Mouse (Mus musculus): ENCODE measurements around the gene Rasal3. TPM values are rescaled to one million over a fixed set of nuclear protein-coding genes. Genes with fewer than 3 reads are reported as not detected.

The Rasal3 gene
- 2.1 TPM in 2 replicates for polyA plus RNA-seq (2015; fragmentation: Nextera tagmentation; extraction: Ambion mirVana)

DNA sequence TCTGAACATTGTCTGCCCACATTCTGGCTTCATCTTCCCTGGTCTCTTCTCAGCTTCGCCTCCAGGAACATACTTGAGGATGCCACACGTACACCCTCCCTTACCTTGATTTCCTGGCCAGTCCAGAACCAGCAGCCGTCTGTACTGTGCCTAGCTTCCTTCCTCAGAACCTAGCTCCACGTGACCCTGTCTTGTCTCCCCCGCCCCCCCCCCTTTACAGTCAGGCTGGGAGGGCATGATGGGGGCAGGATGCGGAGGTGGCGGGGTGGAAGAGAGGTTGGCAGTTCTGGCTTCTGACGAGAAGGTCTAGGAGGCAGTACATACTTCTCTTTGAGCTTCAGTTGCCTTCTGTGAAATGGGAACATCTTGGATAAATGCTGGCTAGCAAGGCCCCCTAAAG, at the start of gene Rasal3:
TSS of gene Rasal3 (minus strand) at position 167 of the 400 bp plus-strand sequence.
- H3K4me2 ChIP-seq = no peak within 1 kb of the TSS
- no peaks in the 10 kb centered on the region for H3K36me3 ChIP-seq
- no peak for ATAC-seq (ENCODE audit: insufficient read depth, low FRiP score, low read depth)
- H3K4me1 ChIP-seq = no peaks in the 10 kb centered on the region
- H3K9ac ChIP-seq = no peak within 1 kb of the TSS
- 66% methylated on average over 8 of the region's 8 CpGs for WGBS
- H3K4me3 ChIP-seq (replicated peaks) = 0 out of 2 replicates have a peak within 1 kb of the TSS, but pooled peaks have one; percentile 2
- no peak within 1 kb of the TSS for H3K27ac ChIP-seq
- peaks cover 8% of the 10 kb centered on the region; the same call in 1 of the 2 replicates for H3K27me3 ChIP-seq (replicated peaks)
- H3K9me3 ChIP-seq = no peaks in the 10 kb centered on the region

DNA sequence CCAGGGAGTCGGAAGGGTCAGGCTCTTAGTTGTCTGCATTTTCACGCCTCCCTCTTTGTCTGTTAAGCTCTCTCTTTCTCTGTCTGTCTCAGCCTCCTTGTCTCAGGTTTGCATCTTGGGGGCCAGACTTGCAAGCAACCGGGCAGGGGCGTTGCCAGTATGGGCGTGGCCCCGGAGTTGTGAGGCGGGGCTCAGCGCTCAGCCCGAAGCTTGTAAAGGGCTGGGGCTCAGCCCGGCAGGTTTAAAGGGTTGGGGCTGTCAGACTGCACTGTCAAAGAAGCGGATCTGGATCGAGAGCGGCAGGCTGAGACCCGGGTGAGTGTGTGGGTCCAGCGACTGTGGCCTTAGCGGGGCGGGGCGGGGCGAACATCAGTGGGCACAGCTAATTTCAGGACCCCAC, 49.1 kb upstream of the Rasal3 start, which contains the start of gene Cyp4f39:
TSS of gene Cyp4f39 (plus strand) at position 242 of the 400 bp plus-strand sequence.
- Histone ChIP-seq H3K4me3 (replicated peaks) (peak within 1 kb of the TSS; percentile 29), H3K4me1 (0 out of 2 replicates have a peak, but pooled peaks cover 6% of the 10 kb centered on the region), H3K4me2 (peak within 1 kb of the TSS; percentile 57), H3K27me3 (replicated peaks) (no peaks in the 10 kb centered on the region; the same call in 1 of the 2 replicates), H3K9me3 (no peaks in the 10 kb centered on the region), H3K36me3 (no peaks in the 10 kb centered on the region), H3K27ac (no peak within 1 kb of the TSS), H3K9ac (no peak within 1 kb of the TSS)
- ATAC-seq (ENCODE audit: insufficient read depth, low FRiP score, low read depth) = peak; percentile 71
- WGBS = 1% methylated on average over 19 of the region's 19 CpGs

DNA sequence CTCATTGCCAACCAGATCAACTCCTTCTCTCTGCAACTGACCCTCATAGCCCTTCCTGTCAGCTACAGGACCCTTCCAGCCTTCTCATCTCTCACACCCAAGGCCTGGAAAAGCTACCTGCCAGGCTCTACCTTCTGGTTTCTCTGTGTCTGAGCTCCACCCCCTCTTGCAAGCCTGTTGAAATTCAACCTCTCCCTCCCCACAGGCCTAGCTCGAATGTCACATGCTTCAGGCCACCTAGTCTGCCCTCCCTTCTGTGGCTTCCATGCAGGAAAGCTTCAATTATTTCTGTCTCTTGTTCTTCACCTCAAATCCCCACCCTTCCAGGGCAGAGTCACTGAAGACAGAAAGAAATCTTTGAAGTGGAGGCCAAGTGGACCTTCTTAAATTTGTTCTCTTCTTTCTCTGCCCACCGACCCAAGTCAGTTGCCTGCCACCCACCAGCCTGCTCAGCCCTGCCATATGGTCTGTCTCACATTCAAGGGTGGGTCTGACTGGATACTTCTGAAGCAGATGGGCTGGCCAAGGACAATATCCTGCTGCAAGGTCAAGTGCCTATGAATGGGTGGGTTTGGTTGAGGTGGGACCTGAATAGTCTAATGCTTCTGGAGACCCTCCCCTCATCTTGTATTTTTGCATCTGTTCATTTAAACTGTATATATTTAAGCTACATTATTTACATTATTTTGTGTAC, 47.6 kb upstream of the Rasal3 start:
- no peak overlapping the region for H3K9ac ChIP-seq
- H3K36me3 ChIP-seq = no peaks in the 10 kb centered on the region
- H3K9me3 ChIP-seq = no peaks in the 10 kb centered on the region
- no peak for ATAC-seq (ENCODE audit: insufficient read depth, low FRiP score, low read depth)
- no peaks in the 10 kb centered on the region; the same call in 1 of the 2 replicates for H3K27me3 ChIP-seq (replicated peaks)
- H3K4me1 ChIP-seq = 0 out of 2 replicates have a peak, but pooled peaks cover 6% of the 10 kb centered on the region
- H3K27ac ChIP-seq = no peak overlapping the region
- no peak overlapping the region for H3K4me3 ChIP-seq (replicated peaks)
- WGBS = 35% methylated on average over 2 of the region's 2 CpGs
- H3K4me2 ChIP-seq = no peak overlapping the region

DNA sequence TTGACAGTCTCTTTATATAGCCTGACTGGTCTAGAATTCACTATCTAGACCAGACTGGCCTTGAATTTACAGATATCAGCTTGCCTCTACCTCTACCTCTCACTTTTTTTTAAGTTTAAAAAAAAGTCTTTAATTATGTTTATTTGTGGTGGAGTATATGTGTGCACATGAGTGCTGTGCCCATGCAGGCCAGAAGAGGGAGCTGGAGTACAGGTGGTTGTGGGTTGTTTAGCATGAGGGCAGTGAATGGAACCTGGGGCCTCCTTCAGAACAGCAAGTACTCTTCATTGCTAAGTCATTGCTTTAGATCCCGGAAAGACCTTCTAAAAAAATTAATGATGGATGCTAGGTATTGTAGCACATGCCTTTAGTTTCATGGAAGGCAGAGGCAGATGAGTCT, 45.7 kb upstream of the Rasal3 start:
- H3K27ac ChIP-seq = no peak overlapping the region
- no peak overlapping the region for H3K4me2 ChIP-seq
- no peak overlapping the region for H3K9ac ChIP-seq
- no peak for ATAC-seq (ENCODE audit: insufficient read depth, low FRiP score, low read depth)
- H3K9me3 ChIP-seq = no peaks in the 10 kb centered on the region
- no peaks in the 10 kb centered on the region; the same call in 1 of the 2 replicates for H3K27me3 ChIP-seq (replicated peaks)
- no peaks in the 10 kb centered on the region for H3K36me3 ChIP-seq
- 0 out of 2 replicates have a peak, but pooled peaks cover 6% of the 10 kb centered on the region for H3K4me1 ChIP-seq
- H3K4me3 ChIP-seq (replicated peaks) = no peak overlapping the region
- WGBS = 89% methylated on average over 1 of the region's 1 CpGs

DNA sequence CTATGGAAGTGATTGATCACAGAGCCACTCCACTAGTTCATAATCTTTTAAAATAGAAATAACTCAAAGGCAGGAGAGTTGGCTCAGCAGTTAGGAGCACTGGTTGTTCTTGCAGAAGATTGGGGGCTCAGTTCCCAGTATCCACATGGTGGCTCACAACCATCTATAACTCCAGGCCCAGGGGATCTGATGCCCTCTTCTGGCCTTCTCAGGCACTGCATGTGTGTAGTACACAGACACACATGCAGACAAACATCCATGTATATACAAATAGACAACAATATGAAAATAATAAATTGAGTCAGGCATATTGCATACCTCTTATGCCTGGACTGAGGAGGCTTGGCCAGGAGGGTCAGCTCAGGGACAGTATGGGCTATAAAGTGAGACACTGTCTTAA, 43.8 kb upstream of the Rasal3 start:
- Histone ChIP-seq H3K9ac (no peak overlapping the region), H3K27ac (no peak overlapping the region), H3K4me2 (no peak overlapping the region), H3K4me1 (0 out of 2 replicates have a peak, but pooled peaks cover under 1% of the 10 kb centered on the region), H3K27me3 (replicated peaks) (no peaks in the 10 kb centered on the region), H3K4me3 (replicated peaks) (no peak overlapping the region), H3K9me3 (no peaks in the 10 kb centered on the region), H3K36me3 (no peaks in the 10 kb centered on the region)
- ATAC-seq (ENCODE audit: insufficient read depth, low FRiP score, low read depth) = no peak

DNA sequence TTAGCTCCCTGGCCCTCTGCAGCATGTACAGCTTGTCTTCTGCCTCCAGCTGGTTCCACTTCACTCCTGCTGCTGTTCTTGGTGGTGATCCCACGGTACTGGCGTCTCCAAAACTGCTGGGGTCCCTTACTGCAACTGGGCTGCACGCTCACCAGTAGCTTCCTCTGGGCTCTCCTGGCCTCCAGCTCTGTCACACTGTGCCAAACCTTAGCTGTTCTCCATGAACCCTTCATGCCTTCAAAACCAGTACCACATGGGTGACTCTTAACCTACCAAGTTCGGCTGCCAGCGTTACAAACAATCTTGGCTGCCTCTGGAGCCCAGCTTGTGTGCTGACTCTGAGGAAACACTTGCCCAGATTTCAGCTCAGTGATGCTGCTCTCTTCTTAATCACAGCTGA, 41.6 kb upstream of the Rasal3 start:
- 76% methylated on average over 5 of the region's 5 CpGs for WGBS
- H3K4me1 ChIP-seq = no peaks in the 10 kb centered on the region
- no peaks in the 10 kb centered on the region for H3K36me3 ChIP-seq
- no peak overlapping the region for H3K27ac ChIP-seq
- H3K4me3 ChIP-seq (replicated peaks) = no peak overlapping the region
- ATAC-seq (ENCODE audit: insufficient read depth, low FRiP score, low read depth) = no peak
- no peak overlapping the region for H3K9ac ChIP-seq
- no peaks in the 10 kb centered on the region for H3K27me3 ChIP-seq (replicated peaks)
- H3K4me2 ChIP-seq = no peak overlapping the region
- no peaks in the 10 kb centered on the region for H3K9me3 ChIP-seq

DNA sequence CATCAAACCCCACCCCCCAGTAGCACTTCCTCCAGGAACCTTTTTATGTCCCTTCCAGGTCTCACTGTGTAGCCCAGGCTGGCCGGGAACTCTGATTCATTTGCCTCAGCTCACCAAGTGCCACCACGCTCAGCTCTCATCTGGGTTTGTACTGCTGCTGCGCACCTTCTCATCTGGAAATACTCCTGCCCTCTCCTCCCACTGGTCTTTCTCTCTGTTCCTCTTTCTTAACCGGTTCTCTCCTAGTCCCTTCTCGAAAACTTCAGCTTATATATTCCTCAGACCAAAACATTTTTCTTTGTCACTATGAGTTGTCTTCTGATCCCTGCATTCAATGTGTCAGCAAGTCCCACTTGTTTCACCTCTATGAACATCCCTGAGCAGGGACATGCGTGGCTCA, 39.9 kb upstream of the Rasal3 start:
- Histone ChIP-seq H3K4me2 (no peak overlapping the region), H3K27ac (no peak overlapping the region), H3K36me3 (no peaks in the 10 kb centered on the region), H3K9me3 (no peaks in the 10 kb centered on the region), H3K4me1 (no peaks in the 10 kb centered on the region), H3K9ac (no peak overlapping the region), H3K4me3 (replicated peaks) (no peak overlapping the region), H3K27me3 (replicated peaks) (no peaks in the 10 kb centered on the region)
- ATAC-seq (ENCODE audit: insufficient read depth, low FRiP score, low read depth) = no peak
- WGBS = 69% methylated on average over 6 of the region's 6 CpGs

DNA sequence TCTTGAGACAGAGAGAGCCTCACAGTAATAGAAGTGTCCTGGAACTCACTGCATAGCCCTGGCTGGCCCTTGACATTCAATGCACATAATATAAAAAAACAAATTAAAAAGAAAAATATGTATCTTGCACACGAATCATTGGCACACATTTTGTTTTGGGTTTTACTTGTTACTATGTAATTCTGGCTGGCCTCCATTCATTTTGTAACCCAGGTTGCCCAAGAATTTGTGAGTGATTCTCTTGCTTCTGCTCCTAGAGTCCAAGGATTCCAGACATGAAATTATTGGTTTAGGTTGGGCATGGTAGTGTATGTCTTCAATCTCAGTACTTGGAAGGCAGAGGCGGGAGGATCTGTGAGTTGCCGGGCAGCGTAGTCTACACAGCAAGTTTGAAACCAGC, 33.7 kb upstream of the Rasal3 start:
- Histone ChIP-seq H3K36me3 (no peaks in the 10 kb centered on the region), H3K9me3 (no peaks in the 10 kb centered on the region), H3K9ac (no peak overlapping the region), H3K4me3 (replicated peaks) (no peak overlapping the region), H3K27me3 (replicated peaks) (no peaks in the 10 kb centered on the region), H3K4me2 (no peak overlapping the region), H3K27ac (no peak overlapping the region), H3K4me1 (no peaks in the 10 kb centered on the region)
- 92% methylated on average over 4 of the region's 4 CpGs for WGBS
- no peak for ATAC-seq (ENCODE audit: insufficient read depth, low FRiP score, low read depth)

DNA sequence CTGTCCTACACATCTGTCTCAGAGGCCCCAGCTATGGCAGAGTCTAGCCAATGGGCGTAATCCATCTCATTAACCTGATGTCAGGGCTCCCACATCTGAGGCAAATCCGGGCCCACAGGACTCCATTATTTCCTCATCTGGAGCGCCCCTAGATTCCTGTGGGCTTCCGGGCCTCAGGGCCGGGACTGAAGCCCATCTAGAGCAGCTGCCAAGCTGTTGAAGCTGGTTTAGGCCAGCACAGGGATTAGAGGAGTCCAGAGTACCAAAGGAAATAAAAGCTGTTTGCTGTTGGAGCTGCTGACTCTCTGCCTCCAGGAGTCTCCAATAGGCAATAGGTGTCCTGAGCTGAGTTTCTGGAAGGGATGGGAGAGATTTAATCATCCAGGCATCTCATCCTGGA, 31.8 kb upstream of the Rasal3 start:
- Histone ChIP-seq H3K27ac (no peak overlapping the region), H3K9ac (no peak overlapping the region), H3K4me3 (replicated peaks) (no peak overlapping the region), H3K9me3 (no peaks in the 10 kb centered on the region), H3K4me1 (no peaks in the 10 kb centered on the region), H3K4me2 (no peak overlapping the region), H3K36me3 (no peaks in the 10 kb centered on the region), H3K27me3 (replicated peaks) (no peaks in the 10 kb centered on the region)
- 74% methylated on average over 5 of the region's 5 CpGs for WGBS
- no peak for ATAC-seq (ENCODE audit: insufficient read depth, low FRiP score, low read depth)

DNA sequence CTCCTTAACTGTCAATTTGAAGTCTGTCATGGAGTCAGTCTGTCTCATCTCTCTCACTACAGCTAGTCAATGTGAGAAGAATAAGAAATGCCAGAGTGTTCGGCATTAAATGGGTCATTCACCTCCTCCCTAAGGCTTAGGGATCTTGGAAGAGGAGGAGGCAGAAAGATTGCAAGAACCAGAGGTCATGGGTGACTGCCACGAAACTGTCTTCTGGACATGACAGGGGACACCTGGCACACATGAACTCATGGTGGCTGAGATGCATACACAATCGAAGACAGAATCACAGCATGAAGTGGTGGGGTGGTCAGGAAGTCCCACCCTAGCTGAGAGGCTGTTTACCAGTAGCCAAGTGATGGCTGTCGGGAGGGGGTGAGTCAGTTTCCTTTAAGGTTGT, 30.9 kb upstream of the Rasal3 start:
- no peaks in the 10 kb centered on the region for H3K9me3 ChIP-seq
- ATAC-seq (ENCODE audit: insufficient read depth, low FRiP score, low read depth) = no peak
- H3K27me3 ChIP-seq (replicated peaks) = no peaks in the 10 kb centered on the region
- no peak overlapping the region for H3K27ac ChIP-seq
- WGBS = 55% methylated on average over 4 of the region's 4 CpGs
- no peaks in the 10 kb centered on the region for H3K4me1 ChIP-seq
- H3K36me3 ChIP-seq = no peaks in the 10 kb centered on the region
- no peak overlapping the region for H3K4me2 ChIP-seq
- no peak overlapping the region for H3K9ac ChIP-seq
- H3K4me3 ChIP-seq (replicated peaks) = no peak overlapping the region

DNA sequence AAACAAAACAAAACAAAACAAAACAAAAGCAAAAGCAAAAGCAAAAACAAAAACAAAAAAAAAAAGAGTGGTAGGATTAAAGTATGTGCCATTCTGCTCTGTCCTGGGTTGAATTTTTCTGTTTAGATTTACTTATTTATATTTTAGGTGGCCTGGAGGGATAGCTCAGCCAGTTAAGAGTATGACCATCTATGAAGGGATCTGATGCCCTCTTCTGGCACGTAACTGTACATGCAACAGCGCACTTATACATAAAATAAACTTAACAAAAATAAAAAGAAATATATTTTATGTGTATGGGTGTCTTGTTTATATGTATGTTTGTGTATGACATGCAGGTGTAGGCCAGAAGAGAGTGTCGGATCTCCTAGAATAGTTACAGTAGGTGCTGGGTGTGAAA, 28.6 kb upstream of the Rasal3 start:
- WGBS = 61% methylated on average over 3 of the region's 3 CpGs
- Histone ChIP-seq H3K27ac (no peak overlapping the region), H3K4me2 (no peak overlapping the region), H3K9me3 (no peaks in the 10 kb centered on the region), H3K36me3 (no peaks in the 10 kb centered on the region), H3K4me3 (replicated peaks) (no peak overlapping the region), H3K27me3 (replicated peaks) (no peaks in the 10 kb centered on the region), H3K9ac (no peak overlapping the region), H3K4me1 (no peaks in the 10 kb centered on the region)
- no peak for ATAC-seq (ENCODE audit: insufficient read depth, low FRiP score, low read depth)

DNA sequence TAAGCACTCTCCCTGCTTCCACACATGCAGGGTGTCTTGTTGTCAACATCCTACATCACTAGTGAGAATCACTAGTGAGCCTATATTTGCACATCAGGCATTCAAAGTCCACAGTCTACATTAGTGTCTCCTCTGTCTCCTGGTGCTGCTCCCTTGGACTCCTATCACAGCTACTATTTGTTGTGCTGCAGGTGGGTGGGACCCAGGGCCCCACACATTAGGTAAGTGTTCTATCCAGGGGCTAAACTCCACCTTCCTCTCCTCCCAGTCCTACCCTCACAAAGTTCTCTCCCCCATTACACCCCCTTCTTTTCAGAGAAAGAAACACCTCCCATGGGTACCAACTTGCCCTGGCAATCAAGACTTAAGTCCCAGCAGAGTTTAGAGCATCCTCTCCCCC, 23.2 kb upstream of the Rasal3 start:
- Histone ChIP-seq H3K27me3 (replicated peaks) (no peaks in the 10 kb centered on the region), H3K4me2 (no peak overlapping the region), H3K9me3 (no peaks in the 10 kb centered on the region), H3K4me3 (replicated peaks) (no peak overlapping the region), H3K9ac (no peak overlapping the region), H3K36me3 (no peaks in the 10 kb centered on the region), H3K27ac (no peak overlapping the region), H3K4me1 (no peaks in the 10 kb centered on the region)
- no peak for ATAC-seq (ENCODE audit: insufficient read depth, low FRiP score, low read depth)

DNA sequence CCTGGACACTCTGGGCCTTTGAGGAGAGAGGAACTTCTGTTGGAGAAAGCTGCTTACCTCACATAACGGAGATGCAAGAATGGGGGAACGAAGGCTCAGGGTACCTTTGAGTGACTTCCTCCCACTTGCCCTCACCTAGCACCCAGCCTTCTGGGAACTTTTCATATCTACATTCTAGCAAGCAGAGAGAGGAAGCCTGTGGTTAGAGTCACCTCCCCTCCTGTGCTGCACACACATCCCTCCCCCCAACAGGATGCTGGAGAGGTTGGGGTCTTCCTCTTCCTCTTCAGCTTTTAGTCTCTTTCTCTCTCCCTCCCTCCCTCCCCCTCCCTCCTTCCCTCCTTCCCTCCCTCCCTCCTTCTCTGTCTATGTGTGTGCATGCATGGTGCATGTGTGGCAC, 20.7 kb upstream of the Rasal3 start, which contains the start of gene Pglyrp2:
TSS of gene Pglyrp2 (minus strand) at position 134 of the 400 bp plus-strand sequence.
- Histone ChIP-seq H3K4me3 (replicated peaks) (no peak within 1 kb of the TSS), H3K4me2 (no peak within 1 kb of the TSS), H3K27me3 (replicated peaks) (no peaks in the 10 kb centered on the region), H3K9ac (no peak within 1 kb of the TSS), H3K4me1 (no peaks in the 10 kb centered on the region), H3K9me3 (no peaks in the 10 kb centered on the region), H3K27ac (no peak within 1 kb of the TSS), H3K36me3 (no peaks in the 10 kb centered on the region)
- no peak for ATAC-seq (ENCODE audit: insufficient read depth, low FRiP score, low read depth)
- 88% methylated on average over 2 of the region's 2 CpGs for WGBS

Measured in stomach, embryonic 15.5 days (tissue).